Mouse (Mus musculus) layer of hippocampus, adult 2 months (tissue): Measurements from ENCODE around the gene Naa80. TPM values are rescaled to one million over a fixed set of nuclear protein-coding genes. Genes with fewer than 3 reads are reported as not detected.
"Not testable (repeated sequence)": the region's sequence is repeated elsewhere in the genome, so short reads cannot be mapped to it uniquely, and the experiment has no call there.

ENCODE experiments used
- DNase-seq, 2 experiments: peaks; one replicate each; pipeline ENCODE4 v3.0.0; 2022; ENCODE audit warnings: low spot score in 2 of 2
- H3K27ac ChIP-seq: fragments of 200-600 bp; 2 replicates; pipeline ENCODE4 v1.8.1; 2022
- H3K4me3 ChIP-seq: fragments of 200-600 bp; 2 replicates; pipeline ENCODE4 v1.8.1; 2022; ENCODE audit warnings: mild to moderate bottlenecking
- CTCF ChIP-seq: fragments of 200-600 bp; conservative IDR thresholded peaks from 2 replicates; pipeline ENCODE4 v1.8.1; 2022; ENCODE audit warnings: antibody characterized with exemption, mild to moderate bottlenecking, moderate library complexity
- total RNA-seq, 2 experiments: library from RNA; stranded (reverse); gene quantifications; 2 replicates each; pipeline ENCODE4 v1.2.3; 2021

Gene Naa80
- total RNA-seq, 2 experiments from 2014 or later = 10.9 to 12.6 TPM

DNA sequence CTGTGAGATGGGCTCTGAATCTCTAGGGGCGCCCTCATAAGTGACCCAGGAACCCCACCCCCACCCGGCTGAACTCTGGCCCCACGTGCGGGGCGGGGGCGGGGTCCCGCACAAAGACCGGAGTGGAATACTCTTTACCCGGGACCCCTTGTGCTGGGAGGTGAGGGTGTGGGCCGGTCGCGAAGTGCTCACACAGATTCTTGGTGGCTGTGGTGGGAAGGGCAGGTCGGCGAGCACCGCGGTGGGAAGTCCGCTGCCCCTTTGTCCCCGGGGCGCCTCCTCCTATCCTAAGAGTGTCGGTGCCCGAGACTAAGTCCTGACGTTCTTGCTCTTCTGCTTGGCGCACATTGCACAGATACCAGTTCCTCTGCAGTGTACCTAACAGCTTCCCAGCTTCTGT is 9.4 kb upstream of the Naa80 start:
- Histone ChIP-seq H3K4me3 (peak overlapping the region; percentile 91), H3K27ac (peak overlapping the region; percentile 96)
- no peak for TF ChIP-seq CTCF
- DNase-seq = no peak

- H3K27ac ChIP-seq = no peak overlapping the region; the same call in 1 of the 2 replicates
Observed at GRCm38 (mm10) chr9:107570016-107570415, 8.7 kb upstream of the Naa80 start.

DNA sequence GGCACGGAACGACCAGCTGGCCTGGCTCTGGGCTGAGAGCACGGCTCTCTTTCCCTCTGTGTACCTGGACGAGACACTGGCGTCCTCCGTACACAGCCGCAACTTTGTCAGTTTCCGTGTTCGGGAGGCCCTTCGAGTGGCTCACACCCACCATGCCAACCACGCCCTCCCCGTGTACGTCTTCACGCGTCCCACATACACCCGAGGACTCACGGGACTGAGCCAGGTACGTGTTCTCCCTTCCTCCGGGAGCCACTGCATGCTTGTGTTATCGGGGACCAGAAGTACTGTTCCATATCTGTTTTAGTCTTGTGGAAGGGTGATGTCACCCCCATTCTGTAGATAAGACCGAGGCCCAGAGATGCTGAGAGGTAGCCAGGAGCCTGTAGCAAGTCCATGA is 7.8 kb upstream of the Naa80 start:
- no peak for DNase-seq
- no peak overlapping the region; the same call in 1 of the 2 replicates for H3K4me3 ChIP-seq
- TF ChIP-seq CTCF = no peak

More at GRCm38 (mm10) chr9:107570016-107570415, 8.7 kb upstream of the Naa80 start:
- no peak for TF ChIP-seq CTCF
- DNase-seq = no peak
- H3K4me3 ChIP-seq = peak overlapping the region; percentile 91

GRCm38 (mm10) chr9:107571534-107572326 is 7.0 kb upstream of the Naa80 start:
- Histone ChIP-seq H3K27ac (no peak overlapping the region), H3K4me3 (no peak overlapping the region)
- no peak for DNase-seq
- TF ChIP-seq CTCF = no peak

More for the DNA sequence above, 7.8 kb upstream of the Naa80 start:
- H3K27ac ChIP-seq = no peak overlapping the region

DNA sequence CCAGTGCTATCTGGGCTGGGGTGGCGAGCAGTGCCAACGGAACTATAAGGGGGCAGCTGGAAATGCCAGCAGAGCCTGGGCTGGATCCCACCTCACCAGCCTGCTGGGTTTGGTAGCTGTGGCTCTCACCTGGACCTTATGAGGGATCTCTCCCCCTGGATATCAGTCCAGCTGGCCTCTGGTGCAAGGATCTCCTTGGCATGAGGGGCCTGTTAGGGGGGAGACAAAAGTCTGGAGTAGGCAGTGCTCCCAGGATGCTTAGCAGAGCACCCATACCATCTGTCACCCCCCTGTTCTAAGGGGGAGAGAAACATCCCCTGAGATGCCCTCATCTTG is 6.4 kb upstream of the Naa80 start:
- no peak for DNase-seq
- Histone ChIP-seq H3K4me3 (no peak overlapping the region), H3K27ac (no peak overlapping the region)
- no peak for TF ChIP-seq CTCF

- peak; percentile 56 for TF ChIP-seq CTCF
- H3K27ac ChIP-seq, DNase-seq, H3K4me3 ChIP-seq: not testable (repeated sequence)
Observed at GRCm38 (mm10) chr9:107573774-107574173, 4.9 kb upstream of the Naa80 start.

GRCm38 (mm10) chr9:107575579-107576356 is 2.9 kb upstream of the Naa80 start:
- no peak overlapping the region for H3K27ac ChIP-seq
- no peak overlapping the region for H3K4me3 ChIP-seq
- DNase-seq = no peak
- TF ChIP-seq CTCF = no peak

GRCm38 (mm10) chr9:107576357-107577107 is 2.2 kb upstream of the Naa80 start, which contains the start of gene Hyal1:
Hyal1 (plus strand) TSS chr9:107576927.
- H3K4me3 ChIP-seq = peak within 1 kb of the TSS; percentile 47
- TF ChIP-seq CTCF = no peak
- peak within 1 kb of the TSS; percentile 76 for H3K27ac ChIP-seq
- peak; percentile 47 to 58 for DNase-seq

GRCm38 (mm10) chr9:107577871-107578270 is 816 bp upstream of the Naa80 start:
- H3K4me3 ChIP-seq = no peak overlapping the region
- no peak for TF ChIP-seq CTCF
- no peak for DNase-seq
- H3K27ac ChIP-seq = peak overlapping the region; percentile 15; the same call in 1 of the 2 replicates

DNA sequence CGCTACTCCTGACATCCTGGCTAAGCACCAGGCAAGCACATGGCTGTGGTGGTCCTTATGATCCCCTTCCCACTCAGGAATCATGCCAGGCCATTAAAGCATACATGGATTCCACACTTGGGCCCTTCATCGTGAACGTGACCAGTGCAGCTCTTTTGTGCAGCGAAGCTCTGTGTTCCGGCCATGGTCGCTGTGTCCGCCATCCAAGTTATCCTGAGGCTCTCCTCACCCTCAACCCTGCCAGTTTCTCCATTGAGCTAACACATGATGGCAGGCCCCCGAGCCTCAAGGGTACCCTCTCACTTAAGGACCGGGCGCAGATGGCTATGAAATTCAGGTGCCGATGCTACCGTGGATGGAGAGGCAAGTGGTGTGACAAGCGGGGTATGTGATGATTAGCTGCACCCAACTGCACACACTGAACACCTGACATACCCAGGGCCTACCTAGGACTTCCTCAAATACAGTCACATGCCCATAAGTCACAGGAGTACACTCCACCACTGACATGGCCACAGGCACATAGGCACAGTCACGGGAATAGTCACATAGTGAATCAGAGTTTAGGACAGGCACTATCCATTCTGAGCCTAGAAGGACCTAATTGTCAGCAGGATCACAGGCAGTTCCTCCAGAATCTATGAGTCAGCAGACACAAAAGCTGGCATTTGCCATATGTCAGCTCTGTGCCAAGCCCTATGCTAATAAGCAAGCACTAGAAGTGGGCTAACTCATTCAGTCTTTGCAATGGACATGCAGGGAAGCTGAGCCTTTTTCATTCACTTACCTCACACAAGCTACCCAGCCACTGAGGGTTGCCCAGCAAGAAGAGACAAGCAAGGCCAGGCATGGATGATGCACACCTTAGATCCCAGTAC is 575 bp downstream of the Naa80 start:
- peak in 1 of 2 experiments; percentile 33 for DNase-seq
- H3K4me3 ChIP-seq = no peak overlapping the region
- H3K27ac ChIP-seq = peak overlapping the region; percentile 92
- no peak for TF ChIP-seq CTCF

- peak; percentile 85 to 93 for DNase-seq
- no peak for TF ChIP-seq CTCF
- peak within 1 kb of the TSS; percentile 72 for H3K4me3 ChIP-seq
- H3K27ac ChIP-seq = peak within 1 kb of the TSS; percentile 92
Observed at GRCm38 (mm10) chr9:107580501-107581317, 2.0 kb downstream of the Naa80 start, which contains the start of gene Hyal3. Hyal3 (plus strand) TSS chr9:107580818.
